Mouse (Mus musculus) forelimb bud, embryonic 11.5 days (tissue): ENCODE measurements around the gene Sh2d6.
"Not testable (repeated sequence)": the region's sequence is repeated elsewhere in the genome, so short reads cannot be mapped to it uniquely, and the experiment has no call there.

ENCODE experiments used
- DNase-seq: peaks from one replicate; pipeline ENCODE4 v3.0.0-alpha.2; 2012; ENCODE audit warnings: low read depth, low spot score

The Sh2d6 gene

DNA sequence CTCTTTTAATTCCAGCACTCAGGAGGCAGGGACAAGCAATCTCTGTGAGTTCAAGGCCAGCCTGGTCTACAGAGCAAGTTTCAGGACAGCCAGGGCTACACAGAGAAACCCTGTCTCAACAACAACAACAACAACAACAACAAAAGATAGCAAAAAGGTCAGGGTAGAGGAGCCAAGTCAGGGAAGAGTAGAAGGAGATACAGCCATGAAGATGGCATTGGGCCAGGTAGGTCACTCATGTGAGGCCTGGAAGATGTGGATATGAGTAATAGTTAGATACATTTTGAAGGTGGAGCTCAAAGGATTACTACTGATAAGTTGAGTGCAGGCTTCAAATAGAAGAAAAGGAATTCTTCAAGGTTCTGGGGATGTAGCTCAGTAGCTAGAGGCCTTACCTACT, 18.2 kb downstream of the Sh2d6 start:
- DNase-seq, result no peak

DNA sequence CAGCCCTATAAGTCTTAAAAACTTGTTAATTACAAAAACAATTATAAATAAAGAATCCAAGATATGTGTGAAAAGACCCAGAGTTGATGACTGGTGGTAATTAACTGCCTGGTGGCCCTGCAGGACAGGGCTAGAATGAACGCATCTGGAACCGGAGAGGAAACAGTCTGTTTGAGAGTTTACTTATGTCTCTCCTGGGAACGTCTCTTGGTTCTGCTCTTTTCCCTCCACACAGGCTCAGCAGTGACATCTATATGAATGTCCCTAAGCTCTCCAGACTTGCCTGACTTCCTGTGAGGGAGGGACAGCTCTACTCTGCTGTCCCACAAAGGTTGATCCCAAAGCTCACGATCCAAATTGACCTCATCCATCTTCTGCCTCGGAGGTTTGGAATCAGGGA, 22.6 kb downstream of the Sh2d6 start:
- DNase-seq, result no peak

- DNase-seq, result no peak
Observed at GRCm38 (mm10) chr6:72492892-72493291, 28.6 kb downstream of the Sh2d6 start.

DNA sequence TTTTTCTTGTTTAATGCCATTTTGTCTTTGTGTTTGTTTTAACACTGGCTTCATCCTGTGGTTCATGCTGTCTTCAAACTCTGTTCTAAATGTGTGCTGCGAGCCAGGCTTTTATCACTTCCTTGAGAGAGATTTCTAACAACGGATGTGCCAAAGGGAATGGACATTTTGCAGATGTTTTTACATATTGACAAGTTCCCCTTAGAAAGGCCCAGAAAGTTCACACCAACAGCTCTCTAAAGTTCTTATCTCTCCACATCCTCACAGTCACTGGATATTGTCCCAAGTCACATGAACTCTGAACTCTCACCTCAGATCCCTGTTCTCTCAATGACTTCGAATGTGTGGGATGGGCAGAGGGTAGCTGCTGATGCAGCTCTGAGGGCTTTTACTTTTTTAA, 30.4 kb downstream of the Sh2d6 start:
- no peak for DNase-seq

DNA sequence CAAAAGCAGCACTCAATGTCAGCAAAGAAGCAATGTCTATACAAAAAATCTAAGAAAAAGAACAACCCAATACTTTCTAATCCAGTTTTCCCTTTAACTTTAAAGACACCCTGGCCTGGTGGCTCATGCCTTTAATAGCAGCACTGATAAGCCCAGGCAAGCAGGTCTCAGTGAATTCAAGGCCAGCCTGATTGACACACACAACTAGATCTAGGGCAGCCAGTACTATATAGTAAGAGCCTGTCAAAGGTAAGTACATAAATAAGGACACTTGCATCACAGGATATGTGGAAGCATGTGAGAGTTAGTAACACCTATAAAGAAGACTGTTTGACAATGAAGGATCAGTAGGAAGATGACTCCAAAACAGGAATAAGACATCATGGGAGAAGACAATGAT, 32.0 kb downstream of the Sh2d6 start:
- DNase-seq, result no peak

GRCm38 (mm10) chr6:72488850-72489249, 32.7 kb downstream of the Sh2d6 start:
- no peak for DNase-seq

GRCm38 (mm10) chr6:72487282-72487681, 34.2 kb downstream of the Sh2d6 start:
- DNase-seq, result no peak

- DNase-seq, result no peak
Observed at GRCm38 (mm10) chr6:72486307-72486706, 35.2 kb downstream of the Sh2d6 start.

GRCm38 (mm10) chr6:72484887-72485286, 36.6 kb downstream of the Sh2d6 start:
- no peak for DNase-seq

DNA sequence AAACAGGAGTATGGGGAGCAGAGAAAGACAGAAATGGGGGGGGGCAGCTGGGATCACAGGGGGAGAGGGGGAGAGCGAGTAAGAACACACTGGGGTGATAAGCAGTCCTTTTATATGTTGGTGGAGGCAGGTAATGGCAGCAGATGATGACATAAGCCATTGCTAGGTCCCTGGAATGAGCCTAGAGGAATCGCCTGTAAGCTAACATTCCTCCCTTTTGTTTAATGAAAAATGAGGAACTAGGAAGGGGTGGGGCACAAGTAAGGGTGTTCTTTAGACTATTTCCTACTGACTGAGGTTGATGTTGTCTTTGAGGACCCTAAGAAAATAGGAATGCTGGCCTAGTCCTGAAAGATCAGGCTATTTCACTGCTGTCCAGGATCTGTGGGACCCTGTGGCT, 39.4 kb downstream of the Sh2d6 start:
- no peak for DNase-seq

DNA sequence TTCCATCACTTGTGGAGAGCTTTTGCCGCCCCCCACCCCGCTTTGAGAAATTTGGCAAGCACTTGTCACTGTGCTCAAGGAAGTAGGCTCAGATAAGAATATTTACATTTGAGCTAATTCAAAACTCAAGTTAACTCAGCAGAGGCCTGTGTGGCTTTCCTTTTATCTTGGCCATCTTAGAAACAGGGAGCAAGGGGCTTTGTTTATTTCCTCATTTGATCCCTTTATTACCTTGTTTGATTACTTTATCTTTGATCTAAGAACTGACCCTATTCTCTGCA, 41.1 kb downstream of the Sh2d6 start:
- no peak for DNase-seq

- no peak for DNase-seq
Observed at GRCm38 (mm10) chr6:72479645-72480421, 41.7 kb downstream of the Sh2d6 start.

GRCm38 (mm10) chr6:72478691-72479090, 42.8 kb downstream of the Sh2d6 start:
- DNase-seq, result not testable (repeated sequence)

DNA sequence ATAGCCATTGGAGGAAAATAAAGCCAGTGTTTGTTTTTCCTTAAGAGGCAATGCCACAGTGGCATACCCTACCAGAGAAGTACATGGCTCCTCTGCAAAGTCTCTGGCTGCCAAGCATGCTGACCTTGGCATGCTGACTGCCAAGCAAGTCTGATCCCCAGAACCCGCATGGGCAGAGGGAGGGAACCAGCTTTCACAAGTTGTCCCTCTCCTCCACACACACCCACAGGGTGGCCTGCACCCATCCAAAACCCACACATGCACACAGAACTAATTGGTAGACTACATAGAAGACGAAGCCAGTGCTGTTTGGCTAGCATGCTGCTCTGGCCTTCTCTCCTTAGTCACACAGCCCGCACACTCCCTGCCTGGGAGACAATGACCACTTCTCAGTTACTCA, 43.9 kb downstream of the Sh2d6 start:
- no peak for DNase-seq

DNA sequence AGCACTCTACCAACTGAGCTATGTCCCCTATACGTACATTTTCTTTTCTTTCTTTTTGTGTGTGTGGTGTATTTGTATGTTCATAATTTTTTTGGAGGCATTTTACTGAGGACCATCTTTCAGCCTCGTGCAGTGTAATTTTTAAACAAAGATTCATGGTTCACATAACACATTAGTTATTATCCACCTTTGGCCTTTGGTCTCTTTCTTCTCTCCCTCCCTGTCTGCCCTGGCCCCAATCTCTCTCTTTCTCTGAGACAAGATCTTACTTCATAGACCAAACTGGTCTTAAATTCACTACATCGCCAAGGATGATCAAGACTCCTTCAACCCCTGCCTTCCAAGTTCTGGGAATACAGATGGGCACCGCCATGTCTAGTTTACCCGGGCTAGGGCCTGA, 44.7 kb downstream of the Sh2d6 start:
- DNase-seq, result no peak

DNA sequence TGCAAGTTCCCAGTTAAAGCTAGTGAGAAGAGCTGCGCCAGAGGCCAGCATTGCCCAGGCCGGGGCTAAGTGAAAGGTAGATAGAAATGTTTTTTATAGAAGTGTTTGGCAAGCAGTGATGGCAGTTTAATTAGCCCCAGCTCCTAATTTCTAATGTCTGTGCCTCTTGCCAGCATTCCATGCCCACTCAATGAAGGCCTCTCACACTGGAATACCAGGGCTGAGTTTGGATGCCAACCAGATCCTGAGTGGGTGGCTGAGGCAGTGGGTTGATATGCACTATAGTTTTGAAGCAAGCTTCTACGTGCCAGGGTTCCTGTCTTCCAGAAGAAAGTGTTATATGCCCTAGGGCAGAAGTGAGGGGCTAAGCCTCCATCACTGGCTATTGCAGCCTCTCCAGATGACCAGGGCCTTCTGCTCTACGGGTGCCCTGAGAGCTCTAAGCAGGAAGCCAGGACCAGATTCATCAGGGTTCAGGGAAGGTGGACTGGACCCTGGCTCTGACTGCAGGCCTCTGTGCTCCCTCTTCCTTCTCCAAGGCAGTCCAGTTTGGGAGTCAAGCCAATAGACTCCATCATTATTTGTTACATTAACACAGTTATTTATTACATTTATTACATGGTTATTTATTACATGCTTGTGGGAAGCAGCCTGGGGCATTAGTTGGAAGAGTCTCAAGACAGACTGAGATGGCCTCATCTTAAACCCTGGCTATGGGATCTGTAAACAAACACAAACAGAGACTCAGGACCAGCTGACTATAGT, 46.1 kb downstream of the Sh2d6 start:
- no peak for DNase-seq

DNA sequence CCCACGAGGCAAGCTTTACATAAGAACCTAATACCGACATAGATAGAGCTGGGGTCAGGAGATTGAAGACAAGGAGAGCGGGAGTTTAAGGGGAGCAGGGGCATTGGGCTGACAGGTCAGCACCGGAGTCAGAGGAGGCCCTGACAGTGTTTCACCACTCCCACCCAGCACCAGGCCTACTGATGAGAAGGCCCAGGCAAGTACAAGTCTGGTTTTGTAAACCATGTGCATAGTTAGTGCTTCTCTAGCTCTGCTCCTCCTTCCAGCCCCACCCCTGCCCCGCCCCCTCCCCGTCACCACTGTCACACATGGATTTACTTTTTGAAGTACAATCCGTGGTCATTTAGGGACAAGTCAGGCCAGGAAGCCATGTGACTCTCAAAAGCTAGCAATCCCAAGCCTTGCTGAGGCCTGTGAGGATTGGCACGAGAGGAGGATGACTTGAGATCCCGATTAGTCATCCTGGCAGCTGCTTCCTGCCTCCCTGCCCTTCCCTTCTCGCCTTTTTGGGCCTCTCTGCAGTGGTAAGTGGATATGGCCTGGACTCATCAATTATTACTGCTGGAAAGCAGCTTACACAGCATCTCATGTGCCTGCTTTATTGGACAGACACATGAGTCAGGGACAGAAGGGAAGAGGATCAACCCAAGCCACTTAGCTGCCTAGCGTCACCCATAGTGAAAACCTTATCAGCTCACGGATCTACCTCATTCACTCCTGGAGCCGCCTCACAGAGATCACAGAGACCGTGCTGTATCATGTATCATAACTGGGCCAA, 48.1 kb downstream of the Sh2d6 start:
- no peak for DNase-seq

GRCm38 (mm10) chr6:72466171-72466570, 55.3 kb downstream of the Sh2d6 start:
- no peak for DNase-seq

- no peak for DNase-seq
Observed at GRCm38 (mm10) chr6:72465361-72466157, 55.9 kb downstream of the Sh2d6 start.
